Mouse (Mus musculus): ENCODE data around the gene Gab2. TPM values are rescaled to one million over a fixed set of nuclear protein-coding genes. Genes with fewer than 3 reads are reported as not detected.

Gene Gab2
- polyA plus RNA-seq, 1 experiment from 2014 or later: 4.9 TPM

GRCm38 (mm10) chr7:97328891-97329588 lies 247.7 kb downstream of the Gab2 start:
- WGBS: 69% methylated on average over 13 of the region's 13 CpGs
- Histone ChIP-seq H3K27me3 (peaks cover 40% of the 10 kb centered on the region), H3K4me2 (replicated peaks) (no peak overlapping the region), H3K4me3 (no peak overlapping the region), H3K36me3 (no peaks in the 10 kb centered on the region; the same call in 1 of the 2 replicates), H3K27ac (no peak overlapping the region), H3K9ac (no peak overlapping the region), H3K4me1 (peaks cover 28% of the 10 kb centered on the region), H3K9me3 (no peaks in the 10 kb centered on the region)
- no peak for ATAC-seq (ENCODE audit: low FRiP score, low read depth)

- ATAC-seq (ENCODE audit: low FRiP score, low read depth): no peak
- Histone ChIP-seq H3K9ac (no peak overlapping the region), H3K4me2 (replicated peaks) (no peak overlapping the region), H3K9me3 (no peaks in the 10 kb centered on the region), H3K4me1 (peaks cover 28% of the 10 kb centered on the region), H3K36me3 (no peaks in the 10 kb centered on the region), H3K27ac (no peak overlapping the region), H3K27me3 (peaks cover 33% of the 10 kb centered on the region), H3K4me3 (no peak overlapping the region)
- 77% methylated on average over 3 of the region's 3 CpGs for WGBS
Observed at GRCm38 (mm10) chr7:97329676-97330075, 248.3 kb downstream of the Gab2 start.

- Histone ChIP-seq H3K27me3 (peaks cover 19% of the 10 kb centered on the region), H3K9ac (peak overlapping the region; percentile 79), H3K4me1 (peaks cover 19% of the 10 kb centered on the region), H3K36me3 (no peaks in the 10 kb centered on the region), H3K9me3 (no peaks in the 10 kb centered on the region), H3K27ac (no peak overlapping the region), H3K4me3 (peak overlapping the region; percentile 78), H3K4me2 (replicated peaks) (peak overlapping the region; percentile 78)
- ATAC-seq (ENCODE audit: low FRiP score, low read depth): no peak
- 66% methylated on average over 11 of the region's 11 CpGs for WGBS
Observed at GRCm38 (mm10) chr7:97330931-97331645, 249.7 kb downstream of the Gab2 start.

- ATAC-seq (ENCODE audit: low FRiP score, low read depth): peak; percentile 100
- peaks cover 10% of the 10 kb centered on the region for H3K27me3 ChIP-seq
- peaks cover 19% of the 10 kb centered on the region for H3K4me1 ChIP-seq
- WGBS: under 1% methylated on average over 66 of the region's 68 CpGs
- no peaks in the 10 kb centered on the region for H3K9me3 ChIP-seq
- no peaks in the 10 kb centered on the region for H3K36me3 ChIP-seq
- peak within 1 kb of the TSS; percentile 79 for H3K9ac ChIP-seq
- no peak within 1 kb of the TSS for H3K27ac ChIP-seq
- peak within 1 kb of the TSS; percentile 78 for H3K4me3 ChIP-seq
- peak within 1 kb of the TSS; percentile 78 for H3K4me2 ChIP-seq (replicated peaks)
Observed at GRCm38 (mm10) chr7:97331726-97332666, 250.6 kb downstream of the Gab2 start, which contains the start of the genes Usp35 and Kctd21. Usp35 (minus strand) TSS chr7:97332020. Kctd21 (plus strand) TSS chr7:97332327.

GRCm38 (mm10) chr7:97332667-97333041 lies 251.3 kb downstream of the Gab2 start:
- Histone ChIP-seq H3K4me1 (peaks cover 19% of the 10 kb centered on the region), H3K9ac (peak overlapping the region; percentile 75), H3K4me3 (peak overlapping the region; percentile 78), H3K9me3 (no peaks in the 10 kb centered on the region), H3K27me3 (0 out of 2 replicates have a peak, but pooled peaks cover 4% of the 10 kb centered on the region), H3K4me2 (replicated peaks) (peak overlapping the region; percentile 78), H3K27ac (no peak overlapping the region), H3K36me3 (no peaks in the 10 kb centered on the region)
- no peak for ATAC-seq (ENCODE audit: low FRiP score, low read depth)
- WGBS: 2% methylated on average over 9 of the region's 9 CpGs

- Histone ChIP-seq H3K4me1 (peaks cover 19% of the 10 kb centered on the region), H3K9me3 (no peaks in the 10 kb centered on the region), H3K9ac (peak overlapping the region; percentile 75), H3K4me2 (replicated peaks) (peak overlapping the region; percentile 78), H3K27ac (no peak overlapping the region), H3K4me3 (peak overlapping the region; percentile 78), H3K36me3 (no peaks in the 10 kb centered on the region), H3K27me3 (0 out of 2 replicates have a peak, but pooled peaks cover 4% of the 10 kb centered on the region)
- 90% methylated on average over 6 of the region's 6 CpGs for WGBS
- ATAC-seq (ENCODE audit: low FRiP score, low read depth): no peak
Observed at GRCm38 (mm10) chr7:97333113-97333898, 251.9 kb downstream of the Gab2 start.

- H3K36me3 ChIP-seq: no peaks in the 10 kb centered on the region
- ATAC-seq (ENCODE audit: low FRiP score, low read depth): no peak
- H3K27ac ChIP-seq: no peak overlapping the region
- H3K9me3 ChIP-seq: no peaks in the 10 kb centered on the region
- WGBS: 90% methylated on average over 2 of the region's 2 CpGs
- H3K4me1 ChIP-seq: peaks cover 19% of the 10 kb centered on the region
- H3K9ac ChIP-seq: no peak overlapping the region
- H3K4me2 ChIP-seq (replicated peaks): no peak overlapping the region
- no peak overlapping the region for H3K4me3 ChIP-seq
- no peaks in the 10 kb centered on the region for H3K27me3 ChIP-seq
Observed at GRCm38 (mm10) chr7:97334406-97334805, 253.0 kb downstream of the Gab2 start.

GRCm38 (mm10) chr7:97336678-97337077 lies 255.3 kb downstream of the Gab2 start:
- no peak overlapping the region for H3K9ac ChIP-seq
- H3K4me1 ChIP-seq: peaks cover 9% of the 10 kb centered on the region
- no peak overlapping the region for H3K4me2 ChIP-seq (replicated peaks)
- no peaks in the 10 kb centered on the region for H3K27me3 ChIP-seq
- ATAC-seq (ENCODE audit: low FRiP score, low read depth): no peak
- no peak overlapping the region for H3K4me3 ChIP-seq
- no peaks in the 10 kb centered on the region for H3K36me3 ChIP-seq
- H3K9me3 ChIP-seq: 0 out of 2 replicates have a peak, but pooled peaks cover 4% of the 10 kb centered on the region
- WGBS: 91% methylated on average over 1 of the region's 1 CpGs
- H3K27ac ChIP-seq: no peak overlapping the region

GRCm38 (mm10) chr7:97338593-97338992 lies 257.2 kb downstream of the Gab2 start:
- Histone ChIP-seq H3K4me3 (no peak overlapping the region), H3K4me2 (replicated peaks) (no peak overlapping the region), H3K9me3 (0 out of 2 replicates have a peak, but pooled peaks cover 4% of the 10 kb centered on the region), H3K9ac (no peak overlapping the region), H3K4me1 (no peaks in the 10 kb centered on the region), H3K36me3 (no peaks in the 10 kb centered on the region), H3K27me3 (no peaks in the 10 kb centered on the region), H3K27ac (no peak overlapping the region)
- 85% methylated on average over 4 of the region's 4 CpGs for WGBS
- ATAC-seq (ENCODE audit: low FRiP score, low read depth): no peak

GRCm38 (mm10) chr7:97339623-97340022 lies 258.2 kb downstream of the Gab2 start:
- Histone ChIP-seq H3K27ac (no peak overlapping the region), H3K4me3 (no peak overlapping the region), H3K4me1 (no peaks in the 10 kb centered on the region), H3K4me2 (replicated peaks) (no peak overlapping the region), H3K36me3 (no peaks in the 10 kb centered on the region), H3K9me3 (0 out of 2 replicates have a peak, but pooled peaks cover 4% of the 10 kb centered on the region), H3K9ac (no peak overlapping the region), H3K27me3 (no peaks in the 10 kb centered on the region)
- 90% methylated on average over 7 of the region's 7 CpGs for WGBS
- ATAC-seq (ENCODE audit: low FRiP score, low read depth): no peak

All from limb, embryonic 13.5 days (tissue).